Mouse (Mus musculus): ENCODE measurements at regions not wholly inside any gene's neighbourhood (a gene's known extent, or its start where the extent isn't known, plus 50 kb on each side); places are given as distances from the start of the nearest gene placed in this dataset.

- Histone ChIP-seq H3K27ac (ENCODE audit: insufficient read depth, low read depth) (no peak overlapping the region), H3K9me3 (replicated peaks; ENCODE audit: low read length) (no peaks in the 10 kb centered on the region), H3K79me2 (replicated peaks; ENCODE audit: control insufficient read depth, extremely low read depth, insufficient read depth, poor library complexity, severe bottlenecking) (no peaks in the 10 kb centered on the region), H3K27me3 (replicated peaks) (no peaks in the 10 kb centered on the region), H3K4me3 (replicated peaks in 1 of 3; ENCODE audit: low read depth in 2 of 3, low read length in 2 of 3, poor library complexity in 1 of 3) (no peak overlapping the region), H3K4me1 (ENCODE audit: control insufficient read depth in 1 of 2, insufficient read depth in 2 of 2) (no peaks in the 10 kb centered on the region), H3K9ac (ENCODE audit: insufficient read depth, low read depth) (no peak overlapping the region), H3K36me3 (replicated peaks in 1 of 2; ENCODE audit: control insufficient read depth in 1 of 2, insufficient read depth in 1 of 2, low read length in 1 of 2) (no peaks in the 10 kb centered on the region), H3K4me2 (ENCODE audit: insufficient read depth, low read depth, poor library complexity, severe bottlenecking) (no peak overlapping the region)
- dilution Hi-C loops (cut with MboI; ENCODE audit: extremely low pct_ligation_motif_present, extremely low pct_unique_long_range_greater_than_20kb, low sequenced_read_pairs) (no loop called here), in situ Hi-C loops (cut with MboI; ENCODE audit: low pct_ligation_motif_present, low pct_unique_long_range_greater_than_20kb, low sequenced_read_pairs) (no loop called here)
- DNase-seq (ENCODE audit: extremely low read depth) = no peak
- TF ChIP-seq NELFE (IDR thresholded peaks at IDR 0.05; ENCODE audit: low read depth, low read length) = no peak
- TF ChIP-seq ZMIZ1 (IDR thresholded peaks at IDR 0.05; ENCODE audit: low read depth, low read length) = no peak
- TF ChIP-seq JUND (conservative IDR thresholded peaks at IDR 0.05; ENCODE audit: low read depth, low read length) = no peak
- TF ChIP-seq GABPA (IDR thresholded peaks at IDR 0.05; ENCODE audit: insufficient replicate concordance, low read depth, low read length) = no peak
Measured at GRCm38 (mm10) chr10:45957686-45958085, 380.1 kb downstream of the Hace1 start.

GRCm38 (mm10) chr10:45972240-45972639 lies 394.6 kb downstream of the Hace1 start:
- H3K27ac ChIP-seq (ENCODE audit: insufficient read depth, low read depth) = no peak overlapping the region
- dilution Hi-C loops (cut with MboI; ENCODE audit: extremely low pct_ligation_motif_present, extremely low pct_unique_long_range_greater_than_20kb, low sequenced_read_pairs) = no loop called here
- H3K27me3 ChIP-seq (replicated peaks) = no peaks in the 10 kb centered on the region
- H3K79me2 ChIP-seq (replicated peaks; ENCODE audit: control insufficient read depth, extremely low read depth, insufficient read depth, poor library complexity, severe bottlenecking) = no peaks in the 10 kb centered on the region
- H3K9me3 ChIP-seq (replicated peaks; ENCODE audit: low read length) = no peaks in the 10 kb centered on the region
- H3K4me3 ChIP-seq (replicated peaks in 1 of 3; ENCODE audit: low read depth in 2 of 3, low read length in 2 of 3, poor library complexity in 1 of 3) = no peak overlapping the region
- TF ChIP-seq CTCF (conservative IDR thresholded peaks at IDR 0.05 in 1 of 2, IDR thresholded peaks at IDR 0.05 in 1 of 2; ENCODE audit: low read depth in 2 of 2, low read length in 2 of 2) (no peak), MAX (IDR thresholded peaks at IDR 0.05; ENCODE audit: low read length) (no peak), RCOR1 (conservative IDR thresholded peaks at IDR 0.05; ENCODE audit: low read depth, low read length) (no peak)
- no peaks in the 10 kb centered on the region for H3K4me1 ChIP-seq (ENCODE audit: control insufficient read depth in 1 of 2, insufficient read depth in 2 of 2)
- no peak overlapping the region for H3K4me2 ChIP-seq (ENCODE audit: insufficient read depth, low read depth, poor library complexity, severe bottlenecking)
- DNase-seq (ENCODE audit: extremely low read depth) = no peak
- no peak overlapping the region for H3K9ac ChIP-seq (ENCODE audit: insufficient read depth, low read depth)
- in situ Hi-C loops (cut with MboI; ENCODE audit: low pct_ligation_motif_present, low pct_unique_long_range_greater_than_20kb, low sequenced_read_pairs) = no loop called here
- no peaks in the 10 kb centered on the region for H3K36me3 ChIP-seq (replicated peaks in 1 of 2; ENCODE audit: control insufficient read depth in 1 of 2, insufficient read depth in 1 of 2, low read length in 1 of 2)

GRCm38 (mm10) chr10:45982731-45983274 lies 405.2 kb downstream of the Hace1 start:
- dilution Hi-C loops (cut with MboI; ENCODE audit: extremely low pct_ligation_motif_present, extremely low pct_unique_long_range_greater_than_20kb, low sequenced_read_pairs) (no loop called here), in situ Hi-C loops (cut with MboI; ENCODE audit: low pct_ligation_motif_present, low pct_unique_long_range_greater_than_20kb, low sequenced_read_pairs) (no loop called here)
- no peaks in the 10 kb centered on the region for H3K36me3 ChIP-seq (replicated peaks in 1 of 2; ENCODE audit: control insufficient read depth in 1 of 2, insufficient read depth in 1 of 2, low read length in 1 of 2)
- H3K27ac ChIP-seq (ENCODE audit: insufficient read depth, low read depth) = no peak overlapping the region
- H3K4me1 ChIP-seq (ENCODE audit: control insufficient read depth in 1 of 2, insufficient read depth in 2 of 2) = no peaks in the 10 kb centered on the region
- H3K27me3 ChIP-seq (replicated peaks) = no peaks in the 10 kb centered on the region
- no peak overlapping the region for H3K4me3 ChIP-seq (replicated peaks in 1 of 3; ENCODE audit: low read depth in 2 of 3, low read length in 2 of 3, poor library complexity in 1 of 3)
- no peak for TF ChIP-seq ELF1 (IDR thresholded peaks at IDR 0.05; ENCODE audit: low read depth, low read length)
- no peak for TF ChIP-seq IRF4 (IDR thresholded peaks at IDR 0.05; ENCODE audit: low read depth, low read length)
- no peak for TF ChIP-seq MYC (IDR thresholded peaks at IDR 0.05; ENCODE audit: low read depth, low read length)
- TF ChIP-seq TCF12 (IDR thresholded peaks at IDR 0.05; ENCODE audit: low read depth, low read length) = no peak
- no peak for TF ChIP-seq UBTF (IDR thresholded peaks at IDR 0.05; ENCODE audit: low read depth, low read length)
- no peak overlapping the region for H3K4me2 ChIP-seq (ENCODE audit: insufficient read depth, low read depth, poor library complexity, severe bottlenecking)
- DNase-seq (ENCODE audit: extremely low read depth) = no peak
- no peak overlapping the region for H3K9ac ChIP-seq (ENCODE audit: insufficient read depth, low read depth)
- no peaks in the 10 kb centered on the region for H3K9me3 ChIP-seq (replicated peaks; ENCODE audit: low read length)
- no peaks in the 10 kb centered on the region for H3K79me2 ChIP-seq (replicated peaks; ENCODE audit: control insufficient read depth, extremely low read depth, insufficient read depth, poor library complexity, severe bottlenecking)
